ENCODE assay signal across 16 mouse cellular contexts in the genomic region with DNA sequence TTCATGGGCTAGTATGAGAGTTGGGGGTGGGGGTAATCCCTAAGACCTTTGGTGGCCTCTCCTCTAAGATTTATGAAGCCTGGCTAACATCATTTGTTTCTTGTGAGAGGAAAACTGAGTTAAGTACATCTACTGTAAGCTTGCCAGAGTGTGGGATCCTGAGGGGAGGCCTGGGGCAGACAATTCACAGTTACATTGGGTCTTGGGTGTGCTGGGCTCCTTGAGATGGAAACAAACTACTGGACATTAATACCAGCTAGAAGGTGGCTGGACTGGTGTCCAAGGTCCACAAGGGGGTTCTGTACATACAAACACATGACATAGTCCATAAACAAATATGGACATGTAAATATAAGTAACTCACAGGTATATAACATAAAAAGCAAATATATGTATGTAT. TPM values are rescaled to one million over a fixed set of nuclear protein-coding genes. Genes with fewer than 3 reads are reported as not detected.
DNase-seq lines count a peak whose midpoint lies in the region; ATAC-seq and TF ChIP-seq lines count a peak whose summit lies in the region.
"Had no signal": no experiment of that assay in that cellular context is flagged by ENCODE, and none has a peak within 500 bp of the region (broad histone marks: within the 10 kb centered on the region; RNA-seq: fewer than 3 reads in every experiment).

No protein-coding gene starts in this region.

- no peaks in the 10 kb centered on the region for H3K27me3 ChIP-seq in heart, embryonic 13.5 days (replicated peaks)
- no peaks in the 10 kb centered on the region for H3K27me3 ChIP-seq in kidney, postnatal 0 days (ENCODE audit: insufficient read depth, low read length)
- H3K27me3 ChIP-seq in testis, adult 2 months (ENCODE audit: control insufficient read depth, insufficient read depth, low read length) = no peaks in the 10 kb centered on the region
- H3K27me3 ChIP-seq: embryonic facial prominence, embryonic 15.5 days; forebrain, embryonic 13.5 days; Patski had no signal

- peak overlapping the region; percentile 61 for H3K4me2 ChIP-seq in heart, embryonic 13.5 days
- no peak overlapping the region for H3K4me2 ChIP-seq in kidney, postnatal 0 days (ENCODE audit: low read length)
- H3K4me2 ChIP-seq: forebrain, embryonic 13.5 days had no signal

- peak overlapping the region; percentile 52; the same call in 1 of the 2 replicates for H3K9ac ChIP-seq in heart, embryonic 13.5 days
- H3K9ac ChIP-seq in kidney, postnatal 0 days (ENCODE audit: low read depth, low read length) = no peak overlapping the region
- H3K9ac ChIP-seq: embryonic facial prominence, embryonic 15.5 days; forebrain, embryonic 13.5 days had no signal

- no peak for TF ChIP-seq POLR2A in testis, adult 2 months (IDR thresholded peaks at IDR 0.05; ENCODE audit: control insufficient read depth, low read depth, low read length)

- DNase-seq in heart, postnatal 14 days = no peak
- DNase-seq in kidney, postnatal 0 days (ENCODE audit: low spot score) = no peak
- no peak for DNase-seq in kidney, postnatal 36 days
- DNase-seq in testis, postnatal 14 days (ENCODE audit: low spot score) = no peak
- DNase-seq in spleen, postnatal 4 days (ENCODE audit: low spot score in 2 of 2) = no peak
- DNase-seq: gastrocnemius, postnatal 14 days had no signal

- no peaks in the 10 kb centered on the region for H3K9me3 ChIP-seq in heart, embryonic 13.5 days
- H3K9me3 ChIP-seq in kidney, postnatal 0 days (replicated peaks; ENCODE audit: low read length) = no peaks in the 10 kb centered on the region
- H3K9me3 ChIP-seq: embryonic facial prominence, embryonic 15.5 days; forebrain, embryonic 13.5 days had no signal

- no peaks in the 10 kb centered on the region for H3K36me3 ChIP-seq in heart, embryonic 13.5 days
- H3K36me3 ChIP-seq in kidney, postnatal 0 days (ENCODE audit: insufficient read depth, low read length) = no peaks in the 10 kb centered on the region
- H3K36me3 ChIP-seq in testis, adult 2 months (ENCODE audit: control insufficient read depth, insufficient read depth, low read length) = no peaks in the 10 kb centered on the region
- H3K36me3 ChIP-seq: embryonic facial prominence, embryonic 15.5 days had no signal

- no peak for ATAC-seq in heart, embryonic 13.5 days (ENCODE audit: extremely low read depth, insufficient number of reproducible peaks, low FRiP score, low TSS enrichment)
- no peak for ATAC-seq in kidney, postnatal 0 days (replicated peaks; ENCODE audit: low FRiP score, low read depth)
- ATAC-seq: forebrain, embryonic 13.5 days; inflammation-experienced regulatory T-cells, adult 6 months; Patski had no signal

- H3K4me3 ChIP-seq in heart, embryonic 13.5 days = no peak overlapping the region
- no peak overlapping the region for H3K4me3 ChIP-seq in kidney, postnatal 0 days (replicated peaks; ENCODE audit: low read depth, low read length)
- H3K4me3 ChIP-seq in testis, adult 2 months (ENCODE audit: control insufficient read depth, low read depth, low read length) = peak overlapping the region; percentile 80; the same call in 1 of the 2 replicates
- H3K4me3 ChIP-seq: embryonic facial prominence, embryonic 15.5 days; forebrain, embryonic 13.5 days had no signal

- peak overlapping the region; percentile 89 for H3K27ac ChIP-seq in heart, embryonic 13.5 days (replicated peaks)
- H3K27ac ChIP-seq in kidney, postnatal 0 days = peak overlapping the region; percentile 90
- no peak overlapping the region for H3K27ac ChIP-seq in testis, adult 2 months (ENCODE audit: control insufficient read depth, insufficient read depth, low read depth, low read length)
- H3K27ac ChIP-seq: forebrain, embryonic 13.5 days had no signal

- H3K4me1 ChIP-seq in heart, embryonic 13.5 days = peaks cover 46% of the 10 kb centered on the region
- H3K4me1 ChIP-seq in kidney, postnatal 0 days (replicated peaks; ENCODE audit: insufficient read depth, low read length) = peaks cover 35% of the 10 kb centered on the region
- peaks cover 11% of the 10 kb centered on the region for H3K4me1 ChIP-seq in testis, adult 2 months (ENCODE audit: control insufficient read depth, insufficient read depth, low read length)

- intact Hi-C loops in heart, postnatal 14 days (cut with DNase I) = loop anchor here (1.0 kb wide), 1 partner anchor 45 kb away; no protein-coding TSS in a partner anchor

- TF ChIP-seq CTCF in kidney, postnatal 0 days (IDR thresholded peaks at IDR 0.05; ENCODE audit: low read depth) = no peak
- no peak for TF ChIP-seq CTCF in testis, adult 2 months (IDR thresholded peaks at IDR 0.05; ENCODE audit: control insufficient read depth, insufficient read depth, insufficient replicate concordance, low read depth, low read length)

RNA-seq across cellular contexts. Expression of gene Gm49337, which starts 2.0 kb away (rescaled TPM):
- not detected in 2 replicates for polyA plus RNA-seq in heart, embryonic 13.5 days (2015; fragmentation: Nextera tagmentation; extraction: Ambion mirVana)
- 1 to 10 TPM; 1.1 to 3.7 TPM for total RNA-seq in heart, postnatal 14 days (2021)
- polyA plus RNA-seq in kidney, postnatal 0 days (2015; fragmentation: Nextera tagmentation; extraction: Ambion mirVana) = not detected in 2 replicates
- polyA plus RNA-seq in testis, adult 2 months (2012; rRNA removed) = not detected in 2 replicates
- total RNA-seq: liver, adult 2 months had no signal
- polyA plus RNA-seq: embryonic facial prominence, embryonic 15.5 days; forebrain, embryonic 13.5 days; inflammation-experienced regulatory T-cells, adult 6 months; large intestine, adult 2 months; liver, adult 2 months; Patski had no signal

RNA-seq across cellular contexts. Expression of gene 1700042G07Rik, which starts 2.0 kb away (rescaled TPM):
- not detected in 2 replicates for polyA plus RNA-seq in heart, embryonic 13.5 days (2015; fragmentation: Nextera tagmentation; extraction: Ambion mirVana)
- not detected for total RNA-seq in heart, postnatal 14 days (2021)
- polyA plus RNA-seq in kidney, postnatal 0 days (2015; fragmentation: Nextera tagmentation; extraction: Ambion mirVana) = not detected in 2 replicates
- polyA plus RNA-seq in testis, adult 2 months (2012; rRNA removed) = 696 and 816 TPM in 2 replicates
- total RNA-seq: gastrocnemius, postnatal 14 days; left cerebral cortex, adult 8-10 months; liver, adult 2 months; megakaryocyte, adult 5-6 weeks had no signal
- polyA plus RNA-seq: embryonic facial prominence, embryonic 15.5 days; forebrain, embryonic 13.5 days; inflammation-experienced regulatory T-cells, adult 6 months; large intestine, adult 2 months; liver, adult 2 months; Patski had no signal

RNA-seq across cellular contexts. Expression of gene Tspan1, which starts 7.7 kb away (rescaled TPM):
- 0.22 and 0.45 TPM in 2 replicates for polyA plus RNA-seq in heart, embryonic 13.5 days (2015; fragmentation: Nextera tagmentation; extraction: Ambion mirVana)
- under 1 TPM in 1 of 2 experiments, not detected in 1; 0.36 TPM for total RNA-seq in heart, postnatal 14 days (2021)
- polyA plus RNA-seq in kidney, postnatal 0 days (2015; fragmentation: Nextera tagmentation; extraction: Ambion mirVana) = 16.5 and 20.0 TPM in 2 replicates
- 4.3 TPM in 2 replicates for polyA plus RNA-seq in testis, adult 2 months (2012; rRNA removed)
- total RNA-seq: gastrocnemius, postnatal 14 days; megakaryocyte, adult 5-6 weeks had no signal
- polyA plus RNA-seq: inflammation-experienced regulatory T-cells, adult 6 months had no signal

RNA-seq across cellular contexts. Expression of gene Lurap1, which starts 24.0 kb away (rescaled TPM):
- polyA plus RNA-seq in heart, embryonic 13.5 days (2015; fragmentation: Nextera tagmentation; extraction: Ambion mirVana) = 1.8 and 2.1 TPM in 2 replicates
- 1 to 10 TPM; 3.7 to 5.5 TPM for total RNA-seq in heart, postnatal 14 days (2021)
- 4.5 and 4.9 TPM in 2 replicates for polyA plus RNA-seq in kidney, postnatal 0 days (2015; fragmentation: Nextera tagmentation; extraction: Ambion mirVana)
- polyA plus RNA-seq in testis, adult 2 months (2012; rRNA removed) = 30.3 and 36.1 TPM in 2 replicates
- total RNA-seq: megakaryocyte, adult 5-6 weeks had no signal

RNA-seq across cellular contexts. Expression of gene Pik3r3, which starts 46.3 kb away (rescaled TPM):
- 12.1 and 14.0 TPM in 2 replicates for polyA plus RNA-seq in heart, embryonic 13.5 days (2015; fragmentation: Nextera tagmentation; extraction: Ambion mirVana)
- total RNA-seq in heart, postnatal 14 days (2021) = 10 to 100 TPM; 18.3 to 18.9 TPM
- polyA plus RNA-seq in kidney, postnatal 0 days (2015; fragmentation: Nextera tagmentation; extraction: Ambion mirVana) = 13.9 and 18.6 TPM in 2 replicates
- polyA plus RNA-seq in testis, adult 2 months (2012; rRNA removed) = 46.5 TPM in 2 replicates

Comparison
In these comparisons a context has a peak if more than half of its experiments do, and no peak if none do; other contexts are left out.
1. RNA of gene 1700042G07Rik, which starts 2.0 kb away (polyA plus RNA-seq): 696 to 816 TPM in testis, adult 2 months; not detected in heart, embryonic 13.5 days and not detected in kidney, postnatal 0 days; every median in the first group is over 100 times any median in the second.